Mouse (Mus musculus) erythroblast, embryonic 14.5 days (primary cell): ENCODE measurements around the gene Kcnab2.

ENCODE experiments used
- GATA1 ChIP-seq: IDR thresholded peaks from 2 replicates; pipeline ENCODE4 v1.6.1; 2012; ENCODE audit warnings: low read length, inconsistent platforms, mixed read lengths
- TAL1 ChIP-seq: IDR thresholded peaks from 3 replicates; pipeline ENCODE4 v1.6.1; 2012; ENCODE audit warnings: low read length, inconsistent platforms, mixed read lengths

GRCm38 (mm10) chr4:152477106-152477465 is 585 bp downstream of the Kcnab2 start:
- no peak for TF ChIP-seq GATA1
- no peak for TF ChIP-seq TAL1
